29 mouse cellular contexts compared by ENCODE assay signal in the genomic region with DNA sequence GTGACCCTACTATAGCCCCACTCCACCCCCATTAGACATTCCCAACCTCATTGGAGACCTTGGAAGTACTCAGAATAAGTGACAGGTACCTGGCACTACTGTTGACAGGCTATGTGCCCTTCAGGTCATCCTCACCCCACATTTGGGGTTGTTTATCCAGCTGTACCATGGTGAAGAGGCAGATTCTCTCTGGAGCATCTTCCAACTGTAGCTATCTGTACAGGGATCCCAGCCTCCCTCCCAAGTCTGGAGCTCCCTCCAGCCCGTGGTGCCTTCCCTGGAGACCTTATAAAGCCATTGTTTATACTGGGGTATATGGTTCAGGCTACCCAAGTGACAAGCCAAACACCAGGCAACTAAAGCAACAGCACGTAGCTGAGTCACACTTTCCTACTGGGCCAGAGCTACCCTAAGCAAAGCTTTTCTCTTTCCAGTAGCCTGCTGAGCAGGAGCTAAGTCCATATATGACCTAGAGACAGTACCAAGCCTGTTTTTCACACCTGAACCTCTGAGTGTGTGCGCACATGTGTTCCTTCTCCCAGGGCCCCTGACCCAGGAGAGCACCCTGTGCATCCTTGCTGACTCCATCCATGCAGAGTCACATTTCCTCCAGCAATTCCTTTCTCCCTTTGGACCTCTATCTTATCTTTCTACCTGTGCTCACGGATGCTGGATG. TPM values are rescaled to one million over a fixed set of nuclear protein-coding genes. Genes with fewer than 3 reads are reported as not detected.
DNase-seq lines count a peak whose midpoint lies in the region; ATAC-seq and TF ChIP-seq lines count a peak whose summit lies in the region.
"Had no signal": no experiment of that assay in that cellular context is flagged by ENCODE, and none has a peak within 500 bp of the region (broad histone marks: within the 10 kb centered on the region; RNA-seq: fewer than 3 reads in every experiment).

No protein-coding gene starts in this region.

- no peaks in the 10 kb centered on the region for H3K9me3 ChIP-seq in CH12.LX (replicated peaks; ENCODE audit: low read length)
- no peaks in the 10 kb centered on the region for H3K9me3 ChIP-seq in stomach, embryonic 15.5 days
- H3K9me3 ChIP-seq: embryonic facial prominence, embryonic 13.5 days; forebrain, embryonic 10.5 days; heart, embryonic 13.5 days; liver, embryonic 12.5 days; megakaryocyte, embryonic 14.5 days; midbrain, embryonic 12.5 days; neural tube, embryonic 13.5 days had no signal

- no peak overlapping the region for H3K4me3 ChIP-seq in heart, adult 2 months
- no peak overlapping the region for H3K4me3 ChIP-seq in CH12.LX (replicated peaks in 1 of 3; ENCODE audit: low read depth in 2 of 3, low read length in 2 of 3, poor library complexity in 1 of 3)
- H3K4me3 ChIP-seq in stomach, embryonic 15.5 days (replicated peaks) = no peak overlapping the region
- H3K4me3 ChIP-seq: embryonic facial prominence, embryonic 13.5 days; forebrain, embryonic 10.5 days; heart, embryonic 13.5 days; liver, embryonic 12.5 days; megakaryocyte, embryonic 14.5 days; midbrain, embryonic 12.5 days; neural tube, embryonic 13.5 days had no signal

- ATAC-seq in stomach, embryonic 15.5 days (ENCODE audit: insufficient read depth, low FRiP score, low read depth) = no peak
- ATAC-seq: forebrain, embryonic 16.5 days; liver, embryonic 12.5 days; liver, postnatal 0 days had no signal

- no peak overlapping the region for H3K9ac ChIP-seq in heart, adult 2 months (ENCODE audit: low read depth, low read length)
- no peak overlapping the region for H3K9ac ChIP-seq in CH12.LX (ENCODE audit: insufficient read depth, low read depth)
- no peak overlapping the region for H3K9ac ChIP-seq in stomach, embryonic 15.5 days
- H3K9ac ChIP-seq: embryonic facial prominence, embryonic 13.5 days; hindbrain, embryonic 14.5 days; liver, embryonic 12.5 days; liver, postnatal 0 days; midbrain, embryonic 12.5 days; neural tube, embryonic 13.5 days had no signal

- in situ Hi-C loops in CH12.LX (cut with MboI; ENCODE audit: low pct_ligation_motif_present, low pct_unique_long_range_greater_than_20kb, low sequenced_read_pairs) = no loop called here

- no peaks in the 10 kb centered on the region for H3K79me2 ChIP-seq in heart, adult 2 months (replicated peaks; ENCODE audit: control insufficient read depth, insufficient read depth, low read length)
- H3K79me2 ChIP-seq in CH12.LX (replicated peaks; ENCODE audit: control insufficient read depth, extremely low read depth, insufficient read depth, poor library complexity, severe bottlenecking) = no peaks in the 10 kb centered on the region

- WGBS in heart, adult 2 months = 45% methylated on average over 4 of the region's 4 CpGs
- WGBS in stomach, embryonic 15.5 days = 57% methylated on average over 4 of the region's 4 CpGs

- no peak overlapping the region; the same call in 1 of the 2 replicates for H3K27ac ChIP-seq in heart, adult 2 months
- H3K27ac ChIP-seq in CH12.LX (ENCODE audit: insufficient read depth, low read depth) = no peak overlapping the region
- H3K27ac ChIP-seq in stomach, embryonic 15.5 days = peak overlapping the region; percentile 19; the same call in 1 of the 2 replicates
- H3K27ac ChIP-seq: embryonic facial prominence, embryonic 13.5 days; forebrain, embryonic 10.5 days; heart, embryonic 13.5 days; hindbrain, embryonic 14.5 days; kidney, postnatal 0 days; liver, embryonic 12.5 days; midbrain, embryonic 12.5 days; neural tube, embryonic 13.5 days had no signal

- intact Hi-C loops in heart, adult 2 months (cut with DNase I) = loop anchor here (5.0 to 10.0 kb wide), 2 partner anchors 128 to 174 kb away; partner anchors contain the start of gene Morc2a

- no peak for TF ChIP-seq POLR2A in heart, adult 2 months (IDR thresholded peaks at IDR 0.05; ENCODE audit: insufficient read depth, low read depth, low read length)
- TF ChIP-seq POLR2A in CH12.LX (IDR thresholded peaks at IDR 0.05; ENCODE audit: low read depth, low read length) = no peak

- TF ChIP-seq RAD21 in CH12.LX (IDR thresholded peaks at IDR 0.05; ENCODE audit: low read depth, low read length) = no peak

- no peak for TF ChIP-seq CTCF in heart, adult 2 months (IDR thresholded peaks at IDR 0.05)
- TF ChIP-seq CTCF in CH12.LX (conservative IDR thresholded peaks at IDR 0.05 in 1 of 2, IDR thresholded peaks at IDR 0.05 in 1 of 2; ENCODE audit: low read depth in 2 of 2, low read length in 2 of 2) = no peak

- peaks cover 2% of the 10 kb centered on the region for H3K36me3 ChIP-seq in heart, adult 2 months (ENCODE audit: control insufficient read depth, insufficient read depth, low read length)
- peaks cover 0 to 16% of the 10 kb centered on the region in 2 experiments for H3K36me3 ChIP-seq in CH12.LX (replicated peaks in 1 of 2; ENCODE audit: control insufficient read depth in 1 of 2, insufficient read depth in 1 of 2, low read length in 1 of 2)
- H3K36me3 ChIP-seq in stomach, embryonic 15.5 days = peaks cover 29% of the 10 kb centered on the region

- TF ChIP-seq EP300 in heart, adult 2 months (IDR thresholded peaks at IDR 0.05; ENCODE audit: insufficient read depth, low read depth, low read length) = 0 out of 2 replicates have a peak, but pooled peaks have one; percentile 22
- no peak for TF ChIP-seq EP300 in CH12.LX (IDR thresholded peaks at IDR 0.05; ENCODE audit: low read length)

- DNase-seq in cerebellum, adult 9-10 months = peak; percentile 59
- no peak for DNase-seq in cerebellum, adult 11-12 months
- DNase-seq in heart, adult 2 months = peak in 1 of 2 experiments; percentile 22
- DNase-seq in heart, adult 8-10 months (ENCODE audit: low spot score) = no peak
- DNase-seq in CH12.LX (ENCODE audit: extremely low read depth) = no peak
- DNase-seq in spleen, postnatal 10 days (ENCODE audit: low spot score in 2 of 2) = no peak
- no peak for DNase-seq in lung, postnatal 4 days
- DNase-seq: adrenal gland, adult 2 months; cerebellum, adult 11 months; kidney, adult 2 months; kidney, postnatal 4 days; left cerebral cortex, postnatal 4 days; liver, postnatal 0 days; lung, postnatal 36 days; right cerebral cortex, postnatal 4 days; thymus, postnatal 14 days had no signal

- H3K4me1 ChIP-seq in heart, adult 2 months (ENCODE audit: control insufficient read depth, insufficient read depth, low read length) = peaks cover 8% of the 10 kb centered on the region
- peaks cover 0 to 7% of the 10 kb centered on the region in 2 experiments; a peak in 2 of 4 replicates for H3K4me1 ChIP-seq in CH12.LX (ENCODE audit: control insufficient read depth in 1 of 2, insufficient read depth in 2 of 2)
- H3K4me1 ChIP-seq in stomach, embryonic 15.5 days = peaks cover 21% of the 10 kb centered on the region

- dilution Hi-C loops in CH12.LX (cut with MboI; ENCODE audit: extremely low pct_ligation_motif_present, extremely low pct_unique_long_range_greater_than_20kb, low sequenced_read_pairs) = no loop called here

- no peak overlapping the region for H3K4me2 ChIP-seq in CH12.LX (ENCODE audit: insufficient read depth, low read depth, poor library complexity, severe bottlenecking)
- no peak overlapping the region for H3K4me2 ChIP-seq in stomach, embryonic 15.5 days
- H3K4me2 ChIP-seq: embryonic facial prominence, embryonic 13.5 days; heart, embryonic 13.5 days; hindbrain, embryonic 14.5 days; liver, embryonic 12.5 days; midbrain, embryonic 12.5 days; neural tube, embryonic 13.5 days had no signal

- H3K27me3 ChIP-seq in heart, adult 2 months (ENCODE audit: control insufficient read depth, insufficient read depth, low read length) = no peaks in the 10 kb centered on the region
- peaks cover 5% of the 10 kb centered on the region for H3K27me3 ChIP-seq in CH12.LX (replicated peaks)
- no peaks in the 10 kb centered on the region for H3K27me3 ChIP-seq in stomach, embryonic 15.5 days (replicated peaks)

TF ChIP-seq in CH12.LX, 34 proteins besides CTCF, POLR2A, EP300 and RAD21:
- TF ChIP-seq UBTF (IDR thresholded peaks at IDR 0.05; ENCODE audit: low read depth, low read length) (no peak), ZMIZ1 (IDR thresholded peaks at IDR 0.05; ENCODE audit: low read depth, low read length) (no peak), MAX (IDR thresholded peaks at IDR 0.05; ENCODE audit: low read length) (no peak), ZNF384 (IDR thresholded peaks at IDR 0.05; ENCODE audit: low read depth, low read length) (no peak), E2F4 (IDR thresholded peaks at IDR 0.05; ENCODE audit: insufficient replicate concordance, low read depth, low read length) (no peak), JUND (conservative IDR thresholded peaks at IDR 0.05; ENCODE audit: low read depth, low read length) (peak; percentile 60)
TF ChIP-seq in CH12.LX: peak in this region for 1.

RNA-seq across cellular contexts. Expression of gene Selenom, which starts 4.7 kb away (rescaled TPM):
- 10 to 100 TPM; 41.7 to 42.8 TPM for total RNA-seq in heart, adult 2 months (2021)
- 67.8 and 78.3 TPM in 2 replicates for polyA plus RNA-seq in heart, adult 2 months (2012; rRNA removed)
- total RNA-seq in heart, adult 8-10 months (2022) = 10 to 100 TPM; 33.5 to 51.0 (median 41.9) TPM
- 29.6 and 33.0 TPM in 2 replicates for total RNA-seq in CH12.LX (2012; rRNA removed)
- total RNA-seq in CH12.LX (2014; rRNA removed) = 4.9 and 7.1 TPM in 2 replicates
- 4.1 and 5.5 TPM in 2 replicates for polyA plus RNA-seq in CH12.LX (2012; ENCODE audit: insufficient read length, low read depth)
- polyA plus RNA-seq in stomach, embryonic 15.5 days (2015; fragmentation: Nextera tagmentation; extraction: Ambion mirVana) = 125 and 131 TPM in 2 replicates

RNA-seq across cellular contexts. Expression of gene Inpp5j, which starts 14.6 kb away (rescaled TPM):
- total RNA-seq in heart, adult 2 months (2021) = 10 to 100 TPM; 23.4 to 23.6 TPM
- 20.1 and 22.2 TPM in 2 replicates for polyA plus RNA-seq in heart, adult 2 months (2012; rRNA removed)
- 10 to 100 TPM; 19.9 to 24.1 (median 22.7) TPM for total RNA-seq in heart, adult 8-10 months (2022)
- total RNA-seq in CH12.LX (2012; rRNA removed) (not detected in 2 replicates), CH12.LX (2014; rRNA removed) (not detected in 2 replicates)
- not detected in 2 replicates for polyA plus RNA-seq in CH12.LX (2012; ENCODE audit: insufficient read length, low read depth)
- 2.9 and 3.4 TPM in 2 replicates for polyA plus RNA-seq in stomach, embryonic 15.5 days (2015; fragmentation: Nextera tagmentation; extraction: Ambion mirVana)
- total RNA-seq: common myeloid progenitor, adult 5-6 weeks had no signal

RNA-seq across cellular contexts. Expression of gene Smtn, which starts 21.2 kb away (rescaled TPM):
- total RNA-seq in heart, adult 2 months (2021) = 100 to 1,000 TPM; 137 to 154 TPM
- polyA plus RNA-seq in heart, adult 2 months (2012; rRNA removed) = 159 and 167 TPM in 2 replicates
- 100 to 1,000 TPM; 128 to 185 (median 149) TPM for total RNA-seq in heart, adult 8-10 months (2022)
- total RNA-seq in CH12.LX (2012; rRNA removed) (2.9 and 3.1 TPM in 2 replicates), CH12.LX (2014; rRNA removed) (0.58 and 0.77 TPM in 2 replicates)
- 5.0 and 5.3 TPM in 2 replicates for polyA plus RNA-seq in CH12.LX (2012; ENCODE audit: insufficient read length, low read depth)
- polyA plus RNA-seq in stomach, embryonic 15.5 days (2015; fragmentation: Nextera tagmentation; extraction: Ambion mirVana) = 97.9 and 105 TPM in 2 replicates

RNA-seq across cellular contexts. Expression of gene Pla2g3, which starts 31.1 kb away (rescaled TPM):
- under 1 TPM in 1 of 2 experiments, not detected in 1; 0.09 TPM for total RNA-seq in heart, adult 2 months (2021)
- 0.23 and 0.25 TPM in 2 replicates for polyA plus RNA-seq in heart, adult 2 months (2012; rRNA removed)
- total RNA-seq in heart, adult 8-10 months (2022) = under 1 TPM in 2 of 4 experiments, not detected in 2; 0.14 to 0.16 TPM
- not detected in 2 replicates for total RNA-seq in CH12.LX (2012; rRNA removed)
- total RNA-seq in CH12.LX (2014; rRNA removed) = not detected in 2 replicates
- not detected in 2 replicates for polyA plus RNA-seq in CH12.LX (2012; ENCODE audit: insufficient read length, low read depth)
- polyA plus RNA-seq in stomach, embryonic 15.5 days (2015; fragmentation: Nextera tagmentation; extraction: Ambion mirVana) = 0.48 and 0.82 TPM in 2 replicates
- total RNA-seq: common myeloid progenitor, adult 5-6 weeks; gastrocnemius, adult 8-10 months had no signal

Comparison
In these comparisons a context has a peak if more than half of its experiments do, and no peak if none do; other contexts are left out.
1. RNA of gene Inpp5j, which starts 14.6 kb away (total RNA-seq): 19.9 to 24.1 TPM in heart, adult 8-10 months and 23.4 to 23.6 TPM in heart, adult 2 months; not detected in CH12.LX; every median in the first group is over 10 times any median in the second.
2. RNA of gene Smtn, which starts 21.2 kb away (total RNA-seq): 137 to 154 TPM in heart, adult 2 months and 128 to 185 TPM in heart, adult 8-10 months; 0.58 to 3.1 TPM in CH12.LX; every median in the first group is over 10 times any median in the second.